Mouse (Mus musculus): ENCODE measurements at regions not wholly inside any gene's neighbourhood (a gene's known extent, or its start where the extent isn't known, plus 50 kb on each side); places are given as distances from the start of the nearest gene placed in this dataset.

- no peak overlapping the region for H3K9ac ChIP-seq (ENCODE audit: low read length)
- ATAC-seq (ENCODE audit: insufficient number of reproducible peaks, insufficient read depth, low FRiP score, low read depth), result no peak
- no peaks in the 10 kb centered on the region for H3K36me3 ChIP-seq (ENCODE audit: control insufficient read depth, insufficient read depth, low read length)
- H3K4me2 ChIP-seq (ENCODE audit: low read length), result no peak overlapping the region
- H3K9me3 ChIP-seq (ENCODE audit: control insufficient read depth, low read length), result no peaks in the 10 kb centered on the region
- no peak overlapping the region for H3K4me3 ChIP-seq (ENCODE audit: control insufficient read depth in 1 of 2, insufficient read depth in 1 of 2, low read depth in 1 of 2, low read length in 2 of 2)
- H3K27me3 ChIP-seq (ENCODE audit: control insufficient read depth, insufficient read depth, low read length), result no peaks in the 10 kb centered on the region
- WGBS, result 40% methylated on average over 2 of the region's 2 CpGs
- H3K4me1 ChIP-seq (ENCODE audit: control insufficient read depth in 2 of 2, insufficient read depth in 2 of 2, low read length in 2 of 2), result no peaks in the 10 kb centered on the region
- H3K27ac ChIP-seq (replicated peaks in 1 of 2; ENCODE audit: control insufficient read depth in 1 of 2, insufficient read depth in 1 of 2, low read depth in 2 of 2, low read length in 2 of 2), result no peak overlapping the region
Measured at GRCm38 (mm10) chr14:85965139-85965538, 1175.9 kb downstream of the Diaph3 start.

- no peak overlapping the region for H3K9ac ChIP-seq (ENCODE audit: low read length)
- no peaks in the 10 kb centered on the region for H3K36me3 ChIP-seq (ENCODE audit: control insufficient read depth, insufficient read depth, low read length)
- no peak overlapping the region for H3K4me3 ChIP-seq (ENCODE audit: control insufficient read depth in 1 of 2, insufficient read depth in 1 of 2, low read depth in 1 of 2, low read length in 2 of 2)
- no peak overlapping the region for H3K27ac ChIP-seq (replicated peaks in 1 of 2; ENCODE audit: control insufficient read depth in 1 of 2, insufficient read depth in 1 of 2, low read depth in 2 of 2, low read length in 2 of 2)
- H3K4me1 ChIP-seq (ENCODE audit: control insufficient read depth in 2 of 2, insufficient read depth in 2 of 2, low read length in 2 of 2), result no peaks in the 10 kb centered on the region
- H3K9me3 ChIP-seq (ENCODE audit: control insufficient read depth, low read length), result no peaks in the 10 kb centered on the region
- no peak overlapping the region for H3K4me2 ChIP-seq (ENCODE audit: low read length)
- no peak for ATAC-seq (ENCODE audit: insufficient number of reproducible peaks, insufficient read depth, low FRiP score, low read depth)
- H3K27me3 ChIP-seq (ENCODE audit: control insufficient read depth, insufficient read depth, low read length), result no peaks in the 10 kb centered on the region
- WGBS, result 80% methylated on average over 3 of the region's 3 CpGs
Measured at GRCm38 (mm10) chr14:85945707-85946313, 1195.2 kb downstream of the Diaph3 start.

DNA sequence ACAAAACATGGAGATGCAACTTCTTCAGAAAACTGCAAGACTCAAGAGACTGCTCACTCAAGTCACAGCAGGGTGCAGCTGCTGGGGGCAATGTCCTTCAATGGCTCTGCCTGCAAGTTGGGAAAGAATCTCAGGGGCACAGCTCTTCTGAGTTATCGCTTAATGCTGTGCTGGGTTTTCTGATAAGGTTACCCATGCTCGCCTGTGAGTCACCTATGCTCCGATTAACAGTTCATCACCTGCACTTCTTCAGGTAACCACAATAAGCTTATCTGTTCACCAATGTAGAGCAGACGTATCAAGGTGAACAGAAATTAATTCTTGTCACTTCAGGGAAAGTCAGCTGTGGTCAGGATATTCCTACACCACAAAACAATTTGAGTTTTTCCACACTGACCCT, 1198.2 kb downstream of the Diaph3 start:
- ATAC-seq (ENCODE audit: insufficient number of reproducible peaks, insufficient read depth, low FRiP score, low read depth), result no peak
- H3K27me3 ChIP-seq (ENCODE audit: control insufficient read depth, insufficient read depth, low read length), result no peaks in the 10 kb centered on the region
- H3K4me3 ChIP-seq (ENCODE audit: control insufficient read depth in 1 of 2, insufficient read depth in 1 of 2, low read depth in 1 of 2, low read length in 2 of 2), result no peak overlapping the region
- no peaks in the 10 kb centered on the region for H3K4me1 ChIP-seq (ENCODE audit: control insufficient read depth in 2 of 2, insufficient read depth in 2 of 2, low read length in 2 of 2)
- H3K4me2 ChIP-seq (ENCODE audit: low read length), result no peak overlapping the region
- 35% methylated on average over 4 of the region's 4 CpGs for WGBS
- no peak overlapping the region for H3K27ac ChIP-seq (replicated peaks in 1 of 2; ENCODE audit: control insufficient read depth in 1 of 2, insufficient read depth in 1 of 2, low read depth in 2 of 2, low read length in 2 of 2)
- H3K36me3 ChIP-seq (ENCODE audit: control insufficient read depth, insufficient read depth, low read length), result no peaks in the 10 kb centered on the region
- no peaks in the 10 kb centered on the region for H3K9me3 ChIP-seq (ENCODE audit: control insufficient read depth, low read length)
- no peak overlapping the region for H3K9ac ChIP-seq (ENCODE audit: low read length)

DNA sequence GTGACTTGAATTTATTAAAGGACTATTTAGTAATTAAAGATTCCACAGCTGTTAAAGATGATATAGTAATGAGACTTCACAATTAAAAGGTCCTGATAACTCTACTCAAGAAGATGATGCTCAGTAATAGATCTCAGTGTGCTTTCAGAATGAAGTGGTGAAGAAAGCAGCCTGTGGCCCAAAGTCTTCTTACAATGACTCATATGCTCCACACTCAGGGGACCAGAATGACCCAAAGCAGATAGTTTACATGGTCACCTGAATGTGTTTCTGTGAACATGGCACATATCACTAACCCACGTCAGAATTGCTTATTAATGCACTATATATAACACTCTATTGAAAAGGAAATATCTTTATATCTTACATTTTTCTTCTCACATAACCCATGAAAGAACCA, 1200.5 kb downstream of the Diaph3 start:
- Histone ChIP-seq H3K27me3 (ENCODE audit: control insufficient read depth, insufficient read depth, low read length) (no peaks in the 10 kb centered on the region), H3K9me3 (ENCODE audit: control insufficient read depth, low read length) (no peaks in the 10 kb centered on the region), H3K4me1 (ENCODE audit: control insufficient read depth in 2 of 2, insufficient read depth in 2 of 2, low read length in 2 of 2) (no peaks in the 10 kb centered on the region), H3K4me2 (ENCODE audit: low read length) (no peak overlapping the region), H3K4me3 (ENCODE audit: control insufficient read depth in 1 of 2, insufficient read depth in 1 of 2, low read depth in 1 of 2, low read length in 2 of 2) (no peak overlapping the region), H3K9ac (ENCODE audit: low read length) (no peak overlapping the region), H3K36me3 (ENCODE audit: control insufficient read depth, insufficient read depth, low read length) (no peaks in the 10 kb centered on the region), H3K27ac (replicated peaks in 1 of 2; ENCODE audit: control insufficient read depth in 1 of 2, insufficient read depth in 1 of 2, low read depth in 2 of 2, low read length in 2 of 2) (no peak overlapping the region)
- 77% methylated on average over 1 of the region's 1 CpGs for WGBS
- no peak for ATAC-seq (ENCODE audit: insufficient number of reproducible peaks, insufficient read depth, low FRiP score, low read depth)

DNA sequence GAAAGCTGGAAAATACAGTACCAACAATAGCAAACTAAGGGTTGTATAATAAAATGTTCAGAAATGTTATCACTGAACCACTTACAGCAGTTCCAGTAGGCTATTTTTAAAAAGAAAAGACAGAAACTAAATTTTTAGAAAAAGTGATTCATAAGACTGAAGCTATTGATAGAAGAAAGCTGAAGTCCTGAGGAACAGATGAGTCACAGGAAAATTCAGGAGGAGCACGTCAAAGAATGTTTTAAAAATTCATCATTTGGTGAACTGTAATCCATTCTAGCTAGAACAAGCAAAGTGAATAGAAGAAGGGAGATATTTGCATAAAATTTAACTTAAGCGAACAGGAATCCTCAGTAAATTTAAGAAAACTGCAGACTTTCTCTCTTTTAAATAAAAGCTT, 1205.9 kb downstream of the Diaph3 start:
- ATAC-seq (ENCODE audit: insufficient number of reproducible peaks, insufficient read depth, low FRiP score, low read depth), result no peak
- Histone ChIP-seq H3K4me2 (ENCODE audit: low read length) (no peak overlapping the region), H3K27ac (replicated peaks in 1 of 2; ENCODE audit: control insufficient read depth in 1 of 2, insufficient read depth in 1 of 2, low read depth in 2 of 2, low read length in 2 of 2) (no peak overlapping the region), H3K4me3 (ENCODE audit: control insufficient read depth in 1 of 2, insufficient read depth in 1 of 2, low read depth in 1 of 2, low read length in 2 of 2) (no peak overlapping the region), H3K4me1 (ENCODE audit: control insufficient read depth in 2 of 2, insufficient read depth in 2 of 2, low read length in 2 of 2) (peaks cover 2 to 11% of the 10 kb centered on the region in 2 experiments), H3K9me3 (ENCODE audit: control insufficient read depth, low read length) (no peaks in the 10 kb centered on the region), H3K36me3 (ENCODE audit: control insufficient read depth, insufficient read depth, low read length) (no peaks in the 10 kb centered on the region), H3K9ac (ENCODE audit: low read length) (no peak overlapping the region), H3K27me3 (ENCODE audit: control insufficient read depth, insufficient read depth, low read length) (no peaks in the 10 kb centered on the region)
- WGBS, result 81% methylated on average over 2 of the region's 2 CpGs

GRCm38 (mm10) chr14:85930387-85930786, 1210.6 kb downstream of the Diaph3 start:
- Histone ChIP-seq H3K27ac (replicated peaks in 1 of 2; ENCODE audit: control insufficient read depth in 1 of 2, insufficient read depth in 1 of 2, low read depth in 2 of 2, low read length in 2 of 2) (no peak overlapping the region), H3K4me1 (ENCODE audit: control insufficient read depth in 2 of 2, insufficient read depth in 2 of 2, low read length in 2 of 2) (peaks cover 2 to 12% of the 10 kb centered on the region in 2 experiments), H3K4me2 (ENCODE audit: low read length) (no peak overlapping the region), H3K9me3 (ENCODE audit: control insufficient read depth, low read length) (no peaks in the 10 kb centered on the region), H3K36me3 (ENCODE audit: control insufficient read depth, insufficient read depth, low read length) (no peaks in the 10 kb centered on the region), H3K4me3 (ENCODE audit: control insufficient read depth in 1 of 2, insufficient read depth in 1 of 2, low read depth in 1 of 2, low read length in 2 of 2) (no peak overlapping the region), H3K27me3 (ENCODE audit: control insufficient read depth, insufficient read depth, low read length) (no peaks in the 10 kb centered on the region), H3K9ac (ENCODE audit: low read length) (no peak overlapping the region)
- WGBS, result 12% methylated on average over 5 of the region's 5 CpGs
- ATAC-seq (ENCODE audit: insufficient number of reproducible peaks, insufficient read depth, low FRiP score, low read depth), result peak; percentile 39; the same call in 1 of the 2 replicates

DNA sequence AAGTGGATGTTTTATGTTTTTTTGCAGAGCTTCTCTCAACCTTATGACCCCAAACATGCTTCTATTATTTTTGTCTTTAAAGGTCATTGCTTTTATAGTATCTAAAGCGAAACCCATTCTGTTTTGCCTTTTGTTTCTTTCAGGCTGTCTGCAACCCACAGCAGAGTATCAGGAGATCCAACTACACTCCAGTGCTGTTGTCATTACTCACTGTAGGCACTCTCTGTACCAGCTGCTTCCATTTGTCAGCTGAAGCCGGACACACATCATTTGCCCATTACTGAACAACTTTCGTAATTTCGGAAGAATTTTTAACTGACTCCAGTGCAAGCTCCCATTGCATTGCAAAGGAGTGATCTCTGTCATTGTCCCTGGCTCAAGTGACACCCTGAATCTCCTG, 1222.1 kb downstream of the Diaph3 start:
- Histone ChIP-seq H3K4me3 (ENCODE audit: control insufficient read depth in 1 of 2, insufficient read depth in 1 of 2, low read depth in 1 of 2, low read length in 2 of 2) (no peak overlapping the region), H3K36me3 (ENCODE audit: control insufficient read depth, insufficient read depth, low read length) (no peaks in the 10 kb centered on the region), H3K9me3 (ENCODE audit: control insufficient read depth, low read length) (no peaks in the 10 kb centered on the region), H3K4me2 (ENCODE audit: low read length) (no peak overlapping the region), H3K9ac (ENCODE audit: low read length) (no peak overlapping the region), H3K27ac (replicated peaks in 1 of 2; ENCODE audit: control insufficient read depth in 1 of 2, insufficient read depth in 1 of 2, low read depth in 2 of 2, low read length in 2 of 2) (no peak overlapping the region), H3K27me3 (ENCODE audit: control insufficient read depth, insufficient read depth, low read length) (no peaks in the 10 kb centered on the region), H3K4me1 (ENCODE audit: control insufficient read depth in 2 of 2, insufficient read depth in 2 of 2, low read length in 2 of 2) (no peaks in the 10 kb centered on the region)
- 88% methylated on average over 4 of the region's 4 CpGs for WGBS
- no peak for ATAC-seq (ENCODE audit: insufficient number of reproducible peaks, insufficient read depth, low FRiP score, low read depth)

- WGBS, result 85% methylated on average over 2 of the region's 2 CpGs
Measured at GRCm38 (mm10) chr14:85915761-85916160, 1225.3 kb downstream of the Diaph3 start.

More at GRCm38 (mm10) chr14:85915761-85916160, 1225.3 kb downstream of the Diaph3 start:
- Histone ChIP-seq H3K9ac (ENCODE audit: low read length) (no peak overlapping the region), H3K36me3 (ENCODE audit: control insufficient read depth, insufficient read depth, low read length) (no peaks in the 10 kb centered on the region), H3K4me1 (ENCODE audit: control insufficient read depth in 2 of 2, insufficient read depth in 2 of 2, low read length in 2 of 2) (no peaks in the 10 kb centered on the region), H3K27ac (replicated peaks in 1 of 2; ENCODE audit: control insufficient read depth in 1 of 2, insufficient read depth in 1 of 2, low read depth in 2 of 2, low read length in 2 of 2) (no peak overlapping the region), H3K27me3 (ENCODE audit: control insufficient read depth, insufficient read depth, low read length) (no peaks in the 10 kb centered on the region), H3K9me3 (ENCODE audit: control insufficient read depth, low read length) (no peaks in the 10 kb centered on the region), H3K4me3 (ENCODE audit: control insufficient read depth in 1 of 2, insufficient read depth in 1 of 2, low read depth in 1 of 2, low read length in 2 of 2) (no peak overlapping the region), H3K4me2 (ENCODE audit: low read length) (no peak overlapping the region)
- no peak for ATAC-seq (ENCODE audit: insufficient number of reproducible peaks, insufficient read depth, low FRiP score, low read depth)
